Comparison of ENCODE assay signal across 9 mouse cellular contexts in genomic region chr2:163401221-163401620, GRCm38 (mm10). TPM values are rescaled to one million over a fixed set of nuclear protein-coding genes. Genes with fewer than 3 reads are reported as not detected.
DNase-seq lines count a peak whose midpoint lies in the region; TF ChIP-seq lines count a peak whose summit lies in the region.
"Had no signal": no experiment of that assay in that cellular context is flagged by ENCODE, and none has a peak within 500 bp of the region (broad histone marks: within the 10 kb centered on the region; RNA-seq: fewer than 3 reads in every experiment).

No protein-coding gene starts in this region.

- H3K4me1 ChIP-seq in lung, adult 2 months (ENCODE audit: control insufficient read depth, insufficient read depth, low read length), result no peaks in the 10 kb centered on the region

- no peak for TF ChIP-seq POLR2A in lung, adult 2 months (IDR thresholded peaks at IDR 0.05; ENCODE audit: borderline replicate concordance, extremely low read depth, low read depth, low read length)

- under 1% methylated on average over 8 of the region's 8 CpGs for WGBS in large intestine, adult 2 months
- WGBS in lung, adult 2 months, result 4% methylated on average over 8 of the region's 8 CpGs

- H3K4me3 ChIP-seq in gastrocnemius, adult 2 months, result no peak overlapping the region
- H3K4me3 ChIP-seq in lung, adult 2 months (replicated peaks; ENCODE audit: extremely low read depth, low read depth, low read length), result no peak overlapping the region
- H3K4me3 ChIP-seq: lung, embryonic 15.5 days had no signal

- TF ChIP-seq CTCF in gastrocnemius, adult 2 months (IDR thresholded peaks at IDR 0.05), result no peak
- TF ChIP-seq CTCF in lung, adult 2 months (IDR thresholded peaks at IDR 0.05; ENCODE audit: insufficient read depth, low read length), result peak; percentile 29; the same call in 1 of the 2 replicates

- peak overlapping the region; percentile 9; the same call in 1 of the 2 replicates for H3K27ac ChIP-seq in gastrocnemius, adult 2 months
- H3K27ac ChIP-seq: lung, embryonic 15.5 days had no signal

- intact Hi-C loops in gastrocnemius, adult 2 months (cut with DNase I), result loop anchor here (1.0 to 5.0 kb wide), 4 partner anchors 61 to 349 kb away; partner anchors contain the start of gene Mybl2

- DNase-seq in CD4-positive helper T cell, adult 2 months (ENCODE audit: low read depth, low spot score), result peak; percentile 82
- peak; percentile 72 for DNase-seq in Muller cell, postnatal 12 days (ENCODE audit: inconsistent ontology term)
- peak; percentile 78 for DNase-seq in cerebellum, adult 8-10 months
- peak; percentile 72 for DNase-seq in gastrocnemius, adult 2 months
- DNase-seq in large intestine, adult 2 months (ENCODE audit: low read depth, low spot score), result peak; percentile 75
- peak; percentile 70 for DNase-seq in lung, adult 2 months
- peak; percentile 86 for DNase-seq in retina, postnatal 7 days (ENCODE audit: low read depth, low spot score)
- DNase-seq in urinary bladder, postnatal 36 days (ENCODE audit: low spot score in 2 of 2), result peak; percentile 72 to 77

RNA-seq across cellular contexts. Expression of gene Jph2, which starts 3.4 kb away (rescaled TPM):
- 100 to 1,000 TPM; 424 to 437 TPM for total RNA-seq in gastrocnemius, adult 2 months (2021)
- 17.8 and 18.1 TPM in 2 replicates for polyA plus RNA-seq in large intestine, adult 2 months (2012; rRNA removed)
- polyA plus RNA-seq in lung, adult 2 months (2012; rRNA removed), result 32.3 and 38.4 TPM in 2 replicates

RNA-seq across cellular contexts. Expression of gene Oser1, which starts 23.3 kb away (rescaled TPM):
- 10 to 100 TPM; 32.4 to 38.2 TPM for total RNA-seq in gastrocnemius, adult 2 months (2021)
- 19.8 and 22.8 TPM in 2 replicates for polyA plus RNA-seq in large intestine, adult 2 months (2012; rRNA removed)
- 9.2 and 17.2 TPM in 2 replicates for polyA plus RNA-seq in lung, adult 2 months (2012; rRNA removed)

RNA-seq across cellular contexts. Expression of gene Gdap1l1, which starts 37.1 kb away (rescaled TPM):
- not detected for total RNA-seq in gastrocnemius, adult 2 months (2021)
- 0.86 and 1.9 TPM in 2 replicates for polyA plus RNA-seq in large intestine, adult 2 months (2012; rRNA removed)
- polyA plus RNA-seq in lung, adult 2 months (2012; rRNA removed), result 0.19 and 0.22 TPM in 2 replicates
